Mouse (Mus musculus): ENCODE measurements around the gene Rexo1. TPM values are rescaled to one million over a fixed set of nuclear protein-coding genes. Genes with fewer than 3 reads are reported as not detected.
A peak's percentile ranks its signal among the peaks of the same experiment; 100 is the strongest.

The Rexo1 gene
- polyA plus RNA-seq, 1 experiment: 81.2 TPM

- H3K9me3 ChIP-seq: no peaks in the 10 kb centered on the region
- H3K27me3 ChIP-seq (replicated peaks): no peaks in the 10 kb centered on the region
- H3K4me1 ChIP-seq: peaks cover 81% of the 10 kb centered on the region
- peak overlapping the region; percentile 79 for H3K4me3 ChIP-seq (replicated peaks)
- TF ChIP-seq FLI1 (IDR thresholded peaks at IDR 0.05; ENCODE audit: low read length) (no peak), GATA1 (IDR thresholded peaks at IDR 0.05; ENCODE audit: borderline replicate concordance, low read length) (no peak)
- peaks cover 37% of the 10 kb centered on the region for H3K36me3 ChIP-seq (replicated peaks; ENCODE audit: low read length)
Measured at GRCm38 (mm10) chr10:80557346-80557965, 3.9 kb downstream of the Rexo1 start.

- H3K36me3 ChIP-seq (replicated peaks; ENCODE audit: low read length): peaks cover 63% of the 10 kb centered on the region
- no peak for TF ChIP-seq FLI1 (IDR thresholded peaks at IDR 0.05; ENCODE audit: low read length)
- no peaks in the 10 kb centered on the region for H3K27me3 ChIP-seq (replicated peaks)
- peak overlapping the region; percentile 83 for H3K4me3 ChIP-seq (replicated peaks)
- H3K4me1 ChIP-seq: peaks cover 76% of the 10 kb centered on the region
- H3K9me3 ChIP-seq: no peaks in the 10 kb centered on the region
Measured at GRCm38 (mm10) chr10:80553997-80554396, 7.4 kb downstream of the Rexo1 start.

- no peaks in the 10 kb centered on the region for H3K9me3 ChIP-seq
- peaks cover 66% of the 10 kb centered on the region for H3K36me3 ChIP-seq (replicated peaks; ENCODE audit: low read length)
- no peaks in the 10 kb centered on the region for H3K27me3 ChIP-seq (replicated peaks)
- peak overlapping the region; percentile 83 for H3K4me3 ChIP-seq (replicated peaks)
- H3K4me1 ChIP-seq: peaks cover 76% of the 10 kb centered on the region
- TF ChIP-seq GATA1 (IDR thresholded peaks at IDR 0.05; ENCODE audit: borderline replicate concordance, low read length): no peak
- TF ChIP-seq FLI1 (IDR thresholded peaks at IDR 0.05; ENCODE audit: low read length): no peak
Measured at GRCm38 (mm10) chr10:80553575-80553974, 7.8 kb downstream of the Rexo1 start.

GRCm38 (mm10) chr10:80552364-80552763 is 9.0 kb downstream of the Rexo1 start:
- Histone ChIP-seq H3K36me3 (replicated peaks; ENCODE audit: low read length) (peaks cover 76% of the 10 kb centered on the region), H3K4me1 (peaks cover 76% of the 10 kb centered on the region), H3K4me3 (replicated peaks) (no peak overlapping the region), H3K27me3 (replicated peaks) (no peaks in the 10 kb centered on the region), H3K9me3 (no peaks in the 10 kb centered on the region)
- TF ChIP-seq GATA1 (IDR thresholded peaks at IDR 0.05; ENCODE audit: borderline replicate concordance, low read length): no peak
- no peak for TF ChIP-seq FLI1 (IDR thresholded peaks at IDR 0.05; ENCODE audit: low read length)

GRCm38 (mm10) chr10:80549279-80549678 is 12.1 kb downstream of the Rexo1 start:
- Histone ChIP-seq H3K4me1 (peaks cover 68% of the 10 kb centered on the region), H3K36me3 (replicated peaks; ENCODE audit: low read length) (peaks cover 90% of the 10 kb centered on the region)
- no peak for TF ChIP-seq FLI1 (IDR thresholded peaks at IDR 0.05; ENCODE audit: low read length)
- TF ChIP-seq GATA1 (IDR thresholded peaks at IDR 0.05; ENCODE audit: borderline replicate concordance, low read length): no peak

GRCm38 (mm10) chr10:80548428-80549006 is 12.8 kb downstream of the Rexo1 start:
- Histone ChIP-seq H3K36me3 (replicated peaks; ENCODE audit: low read length) (peaks cover 92% of the 10 kb centered on the region), H3K4me1 (peaks cover 60% of the 10 kb centered on the region), H3K4me3 (replicated peaks) (no peak overlapping the region)

More at GRCm38 (mm10) chr10:80549279-80549678, 12.1 kb downstream of the Rexo1 start:
- no peak overlapping the region for H3K4me3 ChIP-seq (replicated peaks)
- H3K9me3 ChIP-seq: no peaks in the 10 kb centered on the region
- H3K27me3 ChIP-seq (replicated peaks): no peaks in the 10 kb centered on the region

GRCm38 (mm10) chr10:80547539-80547938 is 13.8 kb downstream of the Rexo1 start:
- Histone ChIP-seq H3K27me3 (replicated peaks) (no peaks in the 10 kb centered on the region), H3K4me3 (replicated peaks) (no peak overlapping the region), H3K4me1 (peaks cover 58% of the 10 kb centered on the region), H3K9me3 (no peaks in the 10 kb centered on the region), H3K36me3 (replicated peaks; ENCODE audit: low read length) (peaks cover 95% of the 10 kb centered on the region)
- TF ChIP-seq FLI1 (IDR thresholded peaks at IDR 0.05; ENCODE audit: low read length) (no peak), GATA1 (IDR thresholded peaks at IDR 0.05; ENCODE audit: borderline replicate concordance, low read length) (no peak)

More at GRCm38 (mm10) chr10:80548428-80549006, 12.8 kb downstream of the Rexo1 start:
- TF ChIP-seq GATA1 (IDR thresholded peaks at IDR 0.05; ENCODE audit: borderline replicate concordance, low read length): no peak
- no peak for TF ChIP-seq FLI1 (IDR thresholded peaks at IDR 0.05; ENCODE audit: low read length)
- Histone ChIP-seq H3K27me3 (replicated peaks) (no peaks in the 10 kb centered on the region), H3K9me3 (no peaks in the 10 kb centered on the region)

GRCm38 (mm10) chr10:80546945-80547344 is 14.4 kb downstream of the Rexo1 start:
- Histone ChIP-seq H3K4me1 (peaks cover 59% of the 10 kb centered on the region), H3K36me3 (replicated peaks; ENCODE audit: low read length) (peaks cover 97% of the 10 kb centered on the region), H3K4me3 (replicated peaks) (no peak overlapping the region), H3K27me3 (replicated peaks) (no peaks in the 10 kb centered on the region), H3K9me3 (no peaks in the 10 kb centered on the region)
- no peak for TF ChIP-seq FLI1 (IDR thresholded peaks at IDR 0.05; ENCODE audit: low read length)
- no peak for TF ChIP-seq GATA1 (IDR thresholded peaks at IDR 0.05; ENCODE audit: borderline replicate concordance, low read length)

- no peaks in the 10 kb centered on the region for H3K9me3 ChIP-seq
- no peaks in the 10 kb centered on the region for H3K27me3 ChIP-seq (replicated peaks)
- no peak overlapping the region for H3K4me3 ChIP-seq (replicated peaks)
- TF ChIP-seq FLI1 (IDR thresholded peaks at IDR 0.05; ENCODE audit: low read length): no peak
- no peak for TF ChIP-seq GATA1 (IDR thresholded peaks at IDR 0.05; ENCODE audit: borderline replicate concordance, low read length)
- peaks cover 62% of the 10 kb centered on the region for H3K4me1 ChIP-seq
- H3K36me3 ChIP-seq (replicated peaks; ENCODE audit: low read length): peaks cover 99% of the 10 kb centered on the region
Measured at GRCm38 (mm10) chr10:80545590-80545989, 15.8 kb downstream of the Rexo1 start.

GRCm38 (mm10) chr10:80543873-80544272 is 17.5 kb downstream of the Rexo1 start:
- Histone ChIP-seq H3K4me3 (replicated peaks) (no peak overlapping the region), H3K9me3 (no peaks in the 10 kb centered on the region), H3K27me3 (replicated peaks) (no peaks in the 10 kb centered on the region), H3K4me1 (peaks cover 71% of the 10 kb centered on the region), H3K36me3 (replicated peaks; ENCODE audit: low read length) (peaks cover 85% of the 10 kb centered on the region)
- no peak for TF ChIP-seq FLI1 (IDR thresholded peaks at IDR 0.05; ENCODE audit: low read length)
- TF ChIP-seq GATA1 (IDR thresholded peaks at IDR 0.05; ENCODE audit: borderline replicate concordance, low read length): no peak
